Comparison of ENCODE assay signal across 11 mouse cellular contexts in the genomic region with DNA sequence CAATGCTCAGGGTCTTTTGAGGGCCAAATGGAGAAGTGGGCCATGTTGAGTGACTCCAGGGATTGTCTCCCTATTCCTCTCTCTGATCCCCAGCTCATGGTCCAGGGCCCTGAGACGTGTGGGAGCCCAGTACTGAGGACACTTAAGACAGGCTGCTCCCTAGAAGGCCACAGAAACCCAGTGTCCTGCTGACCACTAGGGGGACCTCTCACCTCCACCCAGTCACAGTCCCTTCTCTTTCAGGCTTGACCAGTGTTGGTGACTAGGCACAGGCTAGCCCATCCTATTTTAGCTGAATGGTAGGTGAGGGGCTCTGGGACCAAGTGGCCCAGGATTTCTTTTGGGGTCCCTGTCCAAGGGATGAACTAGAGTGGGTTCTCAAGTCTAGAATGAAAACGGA. TPM values are rescaled to one million over a fixed set of nuclear protein-coding genes. Genes with fewer than 3 reads are reported as not detected.
DNase-seq lines count a peak whose midpoint lies in the region; ATAC-seq lines count a peak whose summit lies in the region.
"Had no signal": no experiment of that assay in that cellular context is flagged by ENCODE, and none has a peak within 500 bp of the region (broad histone marks: within the 10 kb centered on the region; RNA-seq: fewer than 3 reads in every experiment).

No protein-coding gene starts in this region.

- 58% methylated on average over 2 of the region's 2 CpGs for WGBS in hindbrain, embryonic 11.5 days
- WGBS in hindbrain, embryonic 14.5 days: 58% methylated on average over 2 of the region's 2 CpGs
- 52% methylated on average over 2 of the region's 2 CpGs for WGBS in embryonic facial prominence, embryonic 10.5 days
- 48% methylated on average over 2 of the region's 2 CpGs for WGBS in limb, embryonic 10.5 days

- H3K9me3 ChIP-seq in hindbrain, embryonic 11.5 days (ENCODE audit: control insufficient read depth, low read length): no peaks in the 10 kb centered on the region
- no peaks in the 10 kb centered on the region for H3K9me3 ChIP-seq in hindbrain, embryonic 14.5 days (ENCODE audit: control insufficient read depth, low read length)
- H3K9me3 ChIP-seq in embryonic facial prominence, embryonic 10.5 days: no peaks in the 10 kb centered on the region
- no peaks in the 10 kb centered on the region for H3K9me3 ChIP-seq in limb, embryonic 10.5 days (replicated peaks)

- DNase-seq in hindbrain, embryonic 11.5 days (ENCODE audit: low spot score): no peak
- no peak for DNase-seq in hindbrain, embryonic 14.5 days (ENCODE audit: low spot score)
- DNase-seq in A20 (ENCODE audit: low read depth, low spot score): peak; percentile 28
- no peak for DNase-seq in embryonic facial prominence, embryonic 10.5 days (ENCODE audit: low spot score)
- no peak for DNase-seq in limb, embryonic 10.5 days (ENCODE audit: low spot score)
- no peak for DNase-seq in right cerebral cortex, adult 18-20 months
- DNase-seq in layer of hippocampus, postnatal 14 days (ENCODE audit: low spot score in 2 of 2): no peak
- no peak for DNase-seq in left cerebral cortex, postnatal 25 days (ENCODE audit: low spot score in 2 of 2)
- DNase-seq: cerebellum, adult 8-10 months had no signal

- H3K4me1 ChIP-seq in hindbrain, embryonic 11.5 days (replicated peaks; ENCODE audit: control insufficient read depth, insufficient read depth, low read length): peaks cover 17% of the 10 kb centered on the region
- peaks cover 43% of the 10 kb centered on the region for H3K4me1 ChIP-seq in hindbrain, embryonic 14.5 days (replicated peaks; ENCODE audit: control insufficient read depth, insufficient read depth, low read length)
- peaks cover 39% of the 10 kb centered on the region for H3K4me1 ChIP-seq in embryonic facial prominence, embryonic 10.5 days
- H3K4me1 ChIP-seq in limb, embryonic 10.5 days: peaks cover 67% of the 10 kb centered on the region

- no peaks in the 10 kb centered on the region for H3K27me3 ChIP-seq in hindbrain, embryonic 11.5 days (ENCODE audit: control insufficient read depth, insufficient read depth, low read length)
- no peaks in the 10 kb centered on the region for H3K27me3 ChIP-seq in hindbrain, embryonic 14.5 days (ENCODE audit: control insufficient read depth, insufficient read depth, low read length)
- H3K27me3 ChIP-seq in embryonic facial prominence, embryonic 10.5 days (replicated peaks; ENCODE audit: low read depth, poor library complexity, severe bottlenecking): peaks cover 47% of the 10 kb centered on the region
- peaks cover 62% of the 10 kb centered on the region for H3K27me3 ChIP-seq in limb, embryonic 10.5 days (ENCODE audit: low read depth, poor library complexity, severe bottlenecking)

- intact Hi-C loops in left cerebral cortex, postnatal 25 days (cut with DNase I): no loop called here

- no peak overlapping the region for H3K4me2 ChIP-seq in hindbrain, embryonic 11.5 days (replicated peaks; ENCODE audit: low read depth, low read length)
- H3K4me2 ChIP-seq in hindbrain, embryonic 14.5 days (replicated peaks): no peak overlapping the region

- ATAC-seq in hindbrain, embryonic 11.5 days (ENCODE audit: low FRiP score): no peak
- no peak for ATAC-seq in hindbrain, embryonic 14.5 days (ENCODE audit: low FRiP score)
- ATAC-seq: Patski had no signal

- H3K27ac ChIP-seq in hindbrain, embryonic 11.5 days (ENCODE audit: low read depth, low read length): peak overlapping the region; percentile 85; the same call in 1 of the 2 replicates
- H3K27ac ChIP-seq in hindbrain, embryonic 14.5 days: no peak overlapping the region
- H3K27ac ChIP-seq in embryonic facial prominence, embryonic 10.5 days (replicated peaks): 0 out of 2 replicates have a peak overlapping the region, but pooled peaks have one; percentile 88
- H3K27ac ChIP-seq in limb, embryonic 10.5 days: peak overlapping the region; percentile 84

- no peak overlapping the region for H3K9ac ChIP-seq in hindbrain, embryonic 11.5 days (ENCODE audit: low read depth, low read length)
- H3K9ac ChIP-seq in hindbrain, embryonic 14.5 days: no peak overlapping the region

- H3K36me3 ChIP-seq in hindbrain, embryonic 11.5 days (ENCODE audit: control insufficient read depth, insufficient read depth, low read length): no peaks in the 10 kb centered on the region
- no peaks in the 10 kb centered on the region for H3K36me3 ChIP-seq in hindbrain, embryonic 14.5 days (replicated peaks; ENCODE audit: control insufficient read depth, insufficient read depth)
- H3K36me3 ChIP-seq in embryonic facial prominence, embryonic 10.5 days (replicated peaks): no peaks in the 10 kb centered on the region
- H3K36me3 ChIP-seq in limb, embryonic 10.5 days: no peaks in the 10 kb centered on the region

- H3K4me3 ChIP-seq in hindbrain, embryonic 11.5 days (ENCODE audit: low read depth, low read length): no peak overlapping the region
- H3K4me3 ChIP-seq in hindbrain, embryonic 14.5 days (replicated peaks; ENCODE audit: low read length): no peak overlapping the region
- H3K4me3 ChIP-seq in embryonic facial prominence, embryonic 10.5 days: no peak overlapping the region
- no peak overlapping the region for H3K4me3 ChIP-seq in limb, embryonic 10.5 days

RNA-seq across cellular contexts. Expression of gene Pck1, which starts 17.9 kb away (rescaled TPM):
- polyA plus RNA-seq in hindbrain, embryonic 11.5 days (2014; fragmentation: Nextera tagmentation; extraction: Ambion mirVana): not detected in 2 replicates
- not detected in 2 replicates for polyA plus RNA-seq in hindbrain, embryonic 14.5 days (2014; fragmentation: Nextera tagmentation; extraction: Ambion mirVana)
- not detected in 2 replicates for polyA plus RNA-seq in embryonic facial prominence, embryonic 10.5 days (2016; fragmentation: Nextera tagmentation; extraction: Ambion mirVana)
- not detected in 2 replicates for polyA plus RNA-seq in limb, embryonic 10.5 days (2016; fragmentation: Nextera tagmentation; extraction: Ambion mirVana)
- total RNA-seq in layer of hippocampus, postnatal 14 days (2021): not detected
- total RNA-seq in left cerebral cortex, postnatal 25 days (2021): not detected
- polyA plus RNA-seq: Patski had no signal

RNA-seq across cellular contexts. Expression of gene Zbp1, which starts 48.0 kb away (rescaled TPM):
- 0.33 TPM in 1 of 2 replicates, not detected in the other for polyA plus RNA-seq in hindbrain, embryonic 11.5 days (2014; fragmentation: Nextera tagmentation; extraction: Ambion mirVana)
- 0.27 TPM in 1 of 2 replicates, not detected in the other for polyA plus RNA-seq in hindbrain, embryonic 14.5 days (2014; fragmentation: Nextera tagmentation; extraction: Ambion mirVana)
- polyA plus RNA-seq in embryonic facial prominence, embryonic 10.5 days (2016; fragmentation: Nextera tagmentation; extraction: Ambion mirVana): not detected in 2 replicates
- polyA plus RNA-seq in limb, embryonic 10.5 days (2016; fragmentation: Nextera tagmentation; extraction: Ambion mirVana): not detected in 2 replicates
- not detected for total RNA-seq in layer of hippocampus, postnatal 14 days (2021)
- not detected for total RNA-seq in left cerebral cortex, postnatal 25 days (2021)

RNA-seq across cellular contexts. Expression of gene Ctcfl, which starts 51.4 kb away (rescaled TPM):
- polyA plus RNA-seq in hindbrain, embryonic 11.5 days (2014; fragmentation: Nextera tagmentation; extraction: Ambion mirVana): 0.06 TPM in 2 replicates
- 0.05 TPM in 1 of 2 replicates, not detected in the other for polyA plus RNA-seq in hindbrain, embryonic 14.5 days (2014; fragmentation: Nextera tagmentation; extraction: Ambion mirVana)
- 0.07 and 0.09 TPM in 2 replicates for polyA plus RNA-seq in embryonic facial prominence, embryonic 10.5 days (2016; fragmentation: Nextera tagmentation; extraction: Ambion mirVana)
- polyA plus RNA-seq in limb, embryonic 10.5 days (2016; fragmentation: Nextera tagmentation; extraction: Ambion mirVana): 0.06 TPM in 1 of 2 replicates, not detected in the other
- not detected for total RNA-seq in layer of hippocampus, postnatal 14 days (2021)
- total RNA-seq in left cerebral cortex, postnatal 25 days (2021): under 1 TPM in 1 of 2 experiments, not detected in 1; 0.14 TPM
- polyA plus RNA-seq: frontal cortex, adult 2 months; Patski had no signal
